8 mouse cellular contexts compared by ENCODE assay signal in genomic region chr5:107901014-107901615, GRCm38 (mm10). TPM values are rescaled to one million over a fixed set of nuclear protein-coding genes. Genes with fewer than 3 reads are reported as not detected.
DNase-seq lines count a peak whose midpoint lies in the region; ATAC-seq lines count a peak whose summit lies in the region.

No protein-coding gene starts in this region.

- peak overlapping the region; percentile 98 for H3K9ac ChIP-seq in heart, embryonic 15.5 days
- H3K9ac ChIP-seq in hindbrain, embryonic 16.5 days (ENCODE audit: low read depth, low read length): peak overlapping the region; percentile 96
- peak overlapping the region; percentile 96 for H3K9ac ChIP-seq in midbrain, embryonic 14.5 days (replicated peaks; ENCODE audit: low read length)

- peaks cover 37% of the 10 kb centered on the region for H3K36me3 ChIP-seq in heart, embryonic 15.5 days
- H3K36me3 ChIP-seq in hindbrain, embryonic 16.5 days (ENCODE audit: control insufficient read depth, insufficient read depth, low read length): peaks cover 21% of the 10 kb centered on the region
- peaks cover 39% of the 10 kb centered on the region for H3K36me3 ChIP-seq in midbrain, embryonic 14.5 days (ENCODE audit: control insufficient read depth, insufficient read depth, low read length)

- H3K4me3 ChIP-seq in heart, embryonic 15.5 days: peak overlapping the region; percentile 87
- H3K4me3 ChIP-seq in hindbrain, embryonic 16.5 days (ENCODE audit: low read length): peak overlapping the region; percentile 90
- H3K4me3 ChIP-seq in midbrain, embryonic 14.5 days (replicated peaks; ENCODE audit: low read depth, low read length): peak overlapping the region; percentile 96

- no peaks in the 10 kb centered on the region for H3K9me3 ChIP-seq in heart, embryonic 15.5 days (replicated peaks)
- H3K9me3 ChIP-seq in hindbrain, embryonic 16.5 days (ENCODE audit: control insufficient read depth, low read length): no peaks in the 10 kb centered on the region
- H3K9me3 ChIP-seq in midbrain, embryonic 14.5 days (ENCODE audit: control insufficient read depth, low read length): no peaks in the 10 kb centered on the region

- H3K4me1 ChIP-seq in heart, embryonic 15.5 days (replicated peaks): peaks cover 13% of the 10 kb centered on the region
- H3K4me1 ChIP-seq in hindbrain, embryonic 16.5 days (ENCODE audit: control insufficient read depth, insufficient read depth, low read depth, low read length): peaks cover 12% of the 10 kb centered on the region
- peaks cover 11% of the 10 kb centered on the region for H3K4me1 ChIP-seq in midbrain, embryonic 14.5 days (ENCODE audit: control insufficient read depth, insufficient read depth, low read length)

- intact Hi-C loops in heart, postnatal 10 days (cut with DNase I): loop anchor here (2.0 kb wide), 1 partner anchor 32 kb away; no protein-coding TSS in a partner anchor

- under 1% methylated on average over 23 of the region's 23 CpGs for WGBS in heart, embryonic 15.5 days
- under 1% methylated on average over 23 of the region's 23 CpGs for WGBS in hindbrain, embryonic 16.5 days
- under 1% methylated on average over 23 of the region's 23 CpGs for WGBS in midbrain, embryonic 14.5 days

- ATAC-seq in heart, embryonic 15.5 days (replicated peaks; ENCODE audit: insufficient number of reproducible peaks, insufficient read depth, low FRiP score, low read depth): no peak
- ATAC-seq in hindbrain, embryonic 16.5 days: no peak; the same call in 1 of the 2 replicates
- ATAC-seq in midbrain, embryonic 14.5 days (ENCODE audit: low FRiP score, low TSS enrichment): peak; percentile 44
- no peak; the same call in 1 of the 2 replicates for ATAC-seq in frontal cortex, adult (ENCODE audit: low TSS enrichment)

- peak overlapping the region; percentile 58 for H3K4me2 ChIP-seq in heart, embryonic 15.5 days
- H3K4me2 ChIP-seq in hindbrain, embryonic 16.5 days (ENCODE audit: low read length): peak overlapping the region; percentile 86
- peak overlapping the region; percentile 87 for H3K4me2 ChIP-seq in midbrain, embryonic 14.5 days (ENCODE audit: low read length)

- no peaks in the 10 kb centered on the region for H3K27me3 ChIP-seq in heart, embryonic 15.5 days
- H3K27me3 ChIP-seq in hindbrain, embryonic 16.5 days (replicated peaks; ENCODE audit: control insufficient read depth, insufficient read depth, low read length): no peaks in the 10 kb centered on the region
- H3K27me3 ChIP-seq in midbrain, embryonic 14.5 days (ENCODE audit: control insufficient read depth, insufficient read depth, low read length): no peaks in the 10 kb centered on the region

- H3K27ac ChIP-seq in heart, embryonic 15.5 days: peak overlapping the region; percentile 83
- peak overlapping the region; percentile 89 for H3K27ac ChIP-seq in hindbrain, embryonic 16.5 days (ENCODE audit: low read depth, low read length)
- H3K27ac ChIP-seq in midbrain, embryonic 14.5 days (replicated peaks; ENCODE audit: low read depth, low read length): peak overlapping the region; percentile 90

- DNase-seq in heart, postnatal 10 days: no peak
- peak; percentile 56 for DNase-seq in 416B (ENCODE audit: low read depth)
- peak; percentile 25 for DNase-seq in c-Kit-positive CD71-negative TER-119-negative erythroid progenitor cells, embryonic 14.5 days (ENCODE audit: low read depth)
- no peak for DNase-seq in midbrain, embryonic 14.5 days
- no peak for DNase-seq in yolk sac, embryonic 10.5 days (ENCODE audit: low spot score)

RNA-seq across cellular contexts. Expression of gene Rpl5, which starts 0.8 kb away (rescaled TPM):
- 37.8 and 45.5 TPM in 2 replicates for polyA plus RNA-seq in heart, embryonic 15.5 days (2015; fragmentation: Nextera tagmentation; extraction: Ambion mirVana)
- 10 to 100 TPM; 54.4 to 56.2 TPM for total RNA-seq in heart, postnatal 10 days (2021)
- 53.9 and 59.3 TPM in 2 replicates for polyA plus RNA-seq in hindbrain, embryonic 16.5 days (2015; fragmentation: Nextera tagmentation; extraction: Ambion mirVana)
- polyA plus RNA-seq in midbrain, embryonic 14.5 days (2014; fragmentation: Nextera tagmentation; extraction: Ambion mirVana): 69.8 and 74.8 TPM in 2 replicates

RNA-seq across cellular contexts. Expression of gene Evi5, which starts 26.2 kb away (rescaled TPM):
- polyA plus RNA-seq in heart, embryonic 15.5 days (2015; fragmentation: Nextera tagmentation; extraction: Ambion mirVana): 41.7 and 44.9 TPM in 2 replicates
- total RNA-seq in heart, postnatal 10 days (2021): 10 to 100 TPM; 38.8 to 39.6 TPM
- polyA plus RNA-seq in hindbrain, embryonic 16.5 days (2015; fragmentation: Nextera tagmentation; extraction: Ambion mirVana): 51.7 and 58.7 TPM in 2 replicates
- 40.5 and 44.3 TPM in 2 replicates for polyA plus RNA-seq in midbrain, embryonic 14.5 days (2014; fragmentation: Nextera tagmentation; extraction: Ambion mirVana)

Comparison
In these comparisons a context has a peak if more than half of its experiments do, and no peak if none do; other contexts are left out.
1. DNase-seq: peak in 416B (single experiment) and c-Kit-positive CD71-negative TER-119-negative erythroid progenitor cells, embryonic 14.5 days (single experiment); none in heart, postnatal 10 days (0 of 2), midbrain, embryonic 14.5 days (single experiment) and yolk sac, embryonic 10.5 days (single experiment).
2. Peak in every context shown above with its lines, with median percentiles within 50 percentile points of each other: H3K27ac ChIP-seq, H3K4me2 ChIP-seq, H3K4me3 ChIP-seq and H3K9ac ChIP-seq.